Mouse (Mus musculus): ENCODE data around the gene Arfgap1.

Arfgap1 gene

DNA sequence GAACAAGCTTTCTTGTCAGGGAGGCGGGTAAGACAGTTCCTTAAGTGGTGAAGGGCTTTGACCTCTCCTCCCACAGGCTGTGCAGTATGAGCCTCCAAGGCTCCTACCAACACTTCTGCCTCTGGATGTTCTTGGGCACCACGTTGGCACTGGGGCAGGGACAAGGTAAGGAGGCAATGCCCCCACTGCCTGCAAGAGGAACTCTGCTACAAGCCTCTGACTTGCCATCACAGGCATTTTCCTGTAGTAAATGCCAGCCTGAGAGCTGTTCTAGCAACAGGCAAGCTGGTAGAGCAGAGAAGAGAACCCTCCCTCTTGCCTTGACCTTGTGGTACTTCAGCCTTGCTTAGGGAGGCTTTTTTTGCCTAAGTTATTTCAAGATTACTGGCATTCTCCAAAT is 19.4 kb downstream of the Arfgap1 start, which contains the start of gene Col20a1:
Gene Col20a1 (plus strand): TSS at position 87 of the 400 bp plus-strand sequence.
- no peak for DNase-seq (ENCODE audit: low spot score)

DNA sequence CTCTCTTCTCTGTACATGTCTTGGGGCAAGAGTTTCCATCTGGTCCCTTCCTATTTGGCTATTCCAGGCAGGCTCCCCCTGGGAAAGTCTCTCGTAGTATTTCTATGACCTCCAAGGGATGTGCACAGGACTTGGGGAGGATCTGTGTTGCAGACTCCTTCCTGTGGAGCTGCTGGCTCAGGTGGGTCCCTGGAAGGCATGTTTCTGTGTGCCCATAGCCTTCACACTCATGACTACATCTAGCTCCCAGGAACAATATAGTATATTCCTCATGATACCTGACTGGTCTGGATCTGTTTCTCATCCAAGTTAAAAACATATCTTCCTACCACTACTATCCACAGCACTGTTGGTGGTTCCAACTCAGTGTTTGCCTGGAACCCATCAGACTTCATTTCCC is 20.0 kb downstream of the Arfgap1 start:
- DNase-seq (ENCODE audit: low spot score): no peak

- no peak for DNase-seq (ENCODE audit: low spot score)
These were observed 20.5 kb downstream of the Arfgap1 start for GRCm38 (mm10) chr2:180987432-180988030.

DNA sequence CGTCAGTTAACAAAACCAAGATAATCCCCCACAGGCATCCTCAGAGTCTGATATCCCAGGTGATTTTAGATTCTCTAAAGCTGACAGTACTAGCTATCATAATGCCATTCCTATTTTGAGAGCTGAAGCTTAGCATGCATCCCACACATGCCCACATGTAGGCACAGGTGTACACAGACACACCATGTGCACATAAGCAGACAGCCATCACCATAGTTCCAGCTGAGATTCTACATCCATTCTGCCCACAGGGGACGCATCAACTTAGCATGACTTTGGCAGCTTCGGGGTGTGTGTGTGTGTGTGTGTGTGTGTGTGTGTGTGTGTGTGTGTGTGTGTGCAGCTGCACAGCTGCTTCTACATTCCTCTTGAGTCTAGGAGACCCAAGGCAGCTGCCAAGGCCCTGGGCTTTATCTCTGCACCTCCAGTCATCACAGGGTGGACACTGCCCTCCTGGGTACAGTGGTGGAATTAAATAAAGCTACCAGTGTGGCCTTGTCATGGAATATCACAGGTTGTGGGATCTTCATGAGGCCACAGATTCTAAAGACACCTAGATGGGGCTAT is 21.4 kb downstream of the Arfgap1 start:
- DNase-seq (ENCODE audit: low spot score): no peak

- no peak for DNase-seq (ENCODE audit: low spot score)
These were observed 21.9 kb downstream of the Arfgap1 start for GRCm38 (mm10) chr2:180988948-180989347.

DNA sequence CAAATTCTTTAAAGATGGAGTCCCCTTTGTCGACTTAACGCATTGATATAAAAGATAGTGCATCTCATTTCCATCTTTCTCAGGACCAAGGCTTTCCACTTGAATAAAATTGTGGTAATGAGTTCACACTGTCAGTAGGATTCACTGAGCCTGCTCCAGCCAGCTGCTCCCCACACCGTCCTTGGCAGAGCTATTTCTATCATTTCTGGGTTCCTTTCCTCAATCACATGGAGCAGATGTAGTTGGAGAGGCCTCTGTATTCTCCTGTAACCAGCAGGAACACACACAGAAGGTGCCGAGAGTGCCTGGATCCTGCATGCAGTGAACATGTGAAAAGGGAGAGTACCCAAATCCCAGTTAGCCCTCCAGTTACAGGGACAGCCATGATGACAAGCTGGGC is 23.3 kb downstream of the Arfgap1 start:
- DNase-seq (ENCODE audit: low spot score): no peak

DNA sequence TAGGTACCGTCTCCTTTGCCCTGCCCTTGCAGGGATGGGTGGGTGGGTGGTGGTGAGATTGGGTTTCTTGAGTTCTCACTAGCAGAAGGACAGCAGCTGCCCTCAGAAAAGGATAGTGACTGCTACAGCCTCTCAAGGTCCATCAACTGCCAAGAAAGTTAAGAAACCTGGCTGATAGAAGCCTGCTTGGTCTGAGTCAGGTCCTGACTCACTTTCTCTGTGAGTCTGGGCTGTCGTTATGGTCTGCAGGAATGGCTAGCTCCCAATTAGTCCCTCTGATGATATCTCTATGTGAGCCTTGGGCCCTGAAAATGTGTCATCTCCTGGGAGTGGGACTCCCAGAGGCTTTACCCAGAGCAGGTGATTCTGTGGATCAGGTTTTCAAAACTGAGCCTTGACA is 27.3 kb downstream of the Arfgap1 start:
- no peak for DNase-seq (ENCODE audit: low spot score)

- DNase-seq (ENCODE audit: low spot score): no peak
These were observed 28.4 kb downstream of the Arfgap1 start for GRCm38 (mm10) chr2:180995457-180995856.

- DNase-seq (ENCODE audit: low spot score): no peak
These were observed 29.4 kb downstream of the Arfgap1 start for GRCm38 (mm10) chr2:180996436-180996835.

DNA sequence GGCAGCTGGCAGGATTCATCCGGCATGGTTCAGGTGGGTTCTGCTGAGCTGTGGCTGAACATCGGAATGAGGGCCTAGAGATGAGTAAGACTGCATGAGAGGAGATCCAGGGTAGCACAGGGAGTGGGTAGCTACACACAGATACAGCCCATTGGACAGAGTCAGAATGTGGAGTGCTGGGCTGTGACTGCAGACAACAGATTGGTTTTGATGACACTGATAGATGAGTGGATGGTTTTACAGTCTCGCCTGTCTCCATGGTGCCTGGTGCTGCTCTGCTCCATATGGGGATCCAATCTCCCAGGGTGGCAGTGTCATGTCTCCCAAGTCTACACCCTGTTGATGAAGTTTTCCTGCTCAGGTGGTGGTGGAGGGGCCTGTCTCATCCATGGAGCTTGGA is 29.9 kb downstream of the Arfgap1 start:
- no peak for DNase-seq (ENCODE audit: low spot score)

DNA sequence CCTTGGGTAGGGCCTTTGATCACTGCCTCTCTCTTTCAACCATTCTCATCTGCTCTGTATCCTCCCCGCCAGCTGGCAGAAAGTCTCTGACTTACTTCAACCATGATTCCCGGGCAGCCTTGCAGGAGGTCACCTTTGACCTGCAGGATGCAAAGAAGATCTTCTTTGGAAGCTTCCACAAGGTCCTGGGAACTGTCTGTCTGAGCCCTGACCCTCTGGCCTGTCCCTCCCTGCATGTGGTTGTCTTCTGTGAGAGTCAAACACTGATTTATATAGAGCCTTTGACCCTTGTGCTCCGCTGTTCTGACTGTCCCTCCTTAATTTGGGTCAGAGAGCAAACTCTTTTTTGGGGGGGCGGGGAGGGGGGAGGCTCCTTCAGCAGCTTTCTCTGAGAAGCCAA is 40.0 kb downstream of the Arfgap1 start:
- DNase-seq (ENCODE audit: low spot score): no peak

- no peak for DNase-seq (ENCODE audit: low spot score)
These were observed 41.3 kb downstream of the Arfgap1 start for GRCm38 (mm10) chr2:181008339-181008738.

GRCm38 (mm10) chr2:181031406-181031934 is 64.4 kb downstream of the Arfgap1 start:
- DNase-seq (ENCODE audit: low spot score): no peak

Measured in spleen, adult 12 weeks (tissue).